9 mouse cellular contexts compared by ENCODE assay signal in the genomic region with DNA sequence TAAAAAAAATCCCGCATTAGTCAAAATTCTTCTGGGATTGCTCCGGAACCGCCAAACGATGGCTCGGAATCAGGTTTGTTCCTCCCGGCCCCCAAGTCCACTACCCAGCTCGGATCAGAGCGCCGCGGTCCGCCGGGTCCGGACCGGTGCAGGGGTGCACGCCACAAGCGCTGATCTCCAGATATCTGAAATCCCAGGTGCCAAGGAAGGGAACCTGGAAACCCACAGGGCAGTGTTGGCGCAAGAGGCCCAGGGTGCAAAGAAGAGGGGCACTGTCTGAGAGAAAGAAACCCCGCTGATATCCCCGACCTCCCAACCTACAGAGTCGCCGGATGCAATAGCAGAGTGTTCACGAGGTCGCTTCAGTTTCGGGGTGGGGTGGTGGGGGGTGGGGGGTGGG. TPM values are rescaled to one million over a fixed set of nuclear protein-coding genes. Genes with fewer than 3 reads are reported as not detected.
A peak's percentile ranks its signal among the peaks of the same experiment; 100 is the strongest.
DNase-seq lines count a peak whose midpoint lies in the region; ATAC-seq lines count a peak whose summit lies in the region.
"Had no signal": no experiment of that assay in that cellular context is flagged by ENCODE, and none has a peak within 500 bp of the region (broad histone marks: within the 10 kb centered on the region; RNA-seq: fewer than 3 reads in every experiment).

No protein-coding gene starts in this region.

- H3K36me3 ChIP-seq in heart, embryonic 12.5 days: peaks cover 4% of the 10 kb centered on the region; the same call in 1 of the 2 replicates
- peaks cover 13% of the 10 kb centered on the region; the same call in 1 of the 2 replicates for H3K36me3 ChIP-seq in forebrain, embryonic 13.5 days (ENCODE audit: poor library complexity, severe bottlenecking)
- H3K36me3 ChIP-seq in liver, embryonic 13.5 days: no peaks in the 10 kb centered on the region; the same call in 1 of the 2 replicates

- no peak for ATAC-seq in heart, embryonic 12.5 days (ENCODE audit: insufficient number of reproducible peaks, low FRiP score)
- no peak for ATAC-seq in forebrain, embryonic 13.5 days
- ATAC-seq in liver, embryonic 13.5 days (ENCODE audit: low read depth): no peak

- no peaks in the 10 kb centered on the region for H3K27me3 ChIP-seq in heart, embryonic 12.5 days (replicated peaks)
- H3K27me3 ChIP-seq in forebrain, embryonic 13.5 days: peaks cover 63% of the 10 kb centered on the region
- peaks cover 51% of the 10 kb centered on the region for H3K27me3 ChIP-seq in liver, embryonic 13.5 days
- H3K27me3 ChIP-seq: CH12.LX had no signal

- no peaks in the 10 kb centered on the region for H3K9me3 ChIP-seq in heart, embryonic 12.5 days (replicated peaks)
- no peaks in the 10 kb centered on the region for H3K9me3 ChIP-seq in forebrain, embryonic 13.5 days (replicated peaks)
- H3K9me3 ChIP-seq in liver, embryonic 13.5 days (replicated peaks): no peaks in the 10 kb centered on the region

- H3K4me2 ChIP-seq in heart, embryonic 12.5 days: peak overlapping the region; percentile 99
- peak overlapping the region; percentile 74 for H3K4me2 ChIP-seq in forebrain, embryonic 13.5 days
- peak overlapping the region; percentile 94 for H3K4me2 ChIP-seq in liver, embryonic 13.5 days

- peak overlapping the region; percentile 96 for H3K9ac ChIP-seq in heart, embryonic 12.5 days
- H3K9ac ChIP-seq in forebrain, embryonic 13.5 days: peak overlapping the region; percentile 89
- peak overlapping the region; percentile 83; the same call in 1 of the 2 replicates for H3K9ac ChIP-seq in liver, embryonic 13.5 days

- peaks cover 50% of the 10 kb centered on the region for H3K4me1 ChIP-seq in heart, embryonic 12.5 days (replicated peaks)
- peaks cover 74% of the 10 kb centered on the region for H3K4me1 ChIP-seq in forebrain, embryonic 13.5 days
- peaks cover 75% of the 10 kb centered on the region for H3K4me1 ChIP-seq in liver, embryonic 13.5 days (replicated peaks)

- peak overlapping the region; percentile 79 for H3K4me3 ChIP-seq in heart, embryonic 12.5 days
- H3K4me3 ChIP-seq in forebrain, embryonic 13.5 days: peak overlapping the region; percentile 68
- H3K4me3 ChIP-seq in liver, embryonic 13.5 days (replicated peaks): peak overlapping the region; percentile 78

- peak overlapping the region; percentile 2; the same call in 1 of the 2 replicates for H3K27ac ChIP-seq in heart, embryonic 12.5 days (ENCODE audit: poor library complexity, severe bottlenecking)
- peak overlapping the region; percentile 40; the same call in 1 of the 2 replicates for H3K27ac ChIP-seq in forebrain, embryonic 13.5 days
- no peak overlapping the region for H3K27ac ChIP-seq in liver, embryonic 13.5 days

- under 1% methylated on average over 24 of the region's 24 CpGs for WGBS in heart, embryonic 12.5 days
- 1% methylated on average over 24 of the region's 24 CpGs for WGBS in forebrain, embryonic 13.5 days
- 2% methylated on average over 23 of the region's 24 CpGs for WGBS in liver, embryonic 13.5 days (ENCODE audit: insufficient replicate concordance)

- no peak for DNase-seq in heart, adult 18-20 months
- peak; percentile 24 for DNase-seq in CD4-positive helper T cell, adult 2 months (ENCODE audit: low read depth, low spot score)
- no peak for DNase-seq in liver, embryonic 13.5 days
- no peak for DNase-seq in right cerebral cortex, postnatal 4 days
- DNase-seq in frontal cortex, postnatal 14 days (ENCODE audit: low spot score in 2 of 2): no peak
- DNase-seq in adrenal gland, postnatal 14 days: no peak

RNA-seq across cellular contexts. Expression of a gene that starts 1.9 kb away (rescaled TPM):
- 20.7 and 22.5 TPM in 2 replicates for polyA plus RNA-seq in heart, embryonic 12.5 days (2016; fragmentation: Nextera tagmentation; extraction: Ambion mirVana)
- total RNA-seq in heart, adult 18-20 months (2021): 10 to 100 TPM in 1 of 2 experiments, 1 to 10 TPM in 1; 8.5 to 12.2 TPM
- 13.4 and 15.6 TPM in 2 replicates for polyA plus RNA-seq in forebrain, embryonic 13.5 days (2015; fragmentation: Nextera tagmentation; extraction: Ambion mirVana)
- polyA plus RNA-seq in liver, embryonic 13.5 days (2015; fragmentation: Nextera tagmentation; extraction: Ambion mirVana): 3.8 and 3.9 TPM in 2 replicates
- 20.6 and 28.1 TPM in 2 replicates for total RNA-seq in adrenal gland, postnatal 14 days (2021)
